Mouse (Mus musculus): Measurements from ENCODE around the gene Fxyd1.

The Fxyd1 gene

DNA sequence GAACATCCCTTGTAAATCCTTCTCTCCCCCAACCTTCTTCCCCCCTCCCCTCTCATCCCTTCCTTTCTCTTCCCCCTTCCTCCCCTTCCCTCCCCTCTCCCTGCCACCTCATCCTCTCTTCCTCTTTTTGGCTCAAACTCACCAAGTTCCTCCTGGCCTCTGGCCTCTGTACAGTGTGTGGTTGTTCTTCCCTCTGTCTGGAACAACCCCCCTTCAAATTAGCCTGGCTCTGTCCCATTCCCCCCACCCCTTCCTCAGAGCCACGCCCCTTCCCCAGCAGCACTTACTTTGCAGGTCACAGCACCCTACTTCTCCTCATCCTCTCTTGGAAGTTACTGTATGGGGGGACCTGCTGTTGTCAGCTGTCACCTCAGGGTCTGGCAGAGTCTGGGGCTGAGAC is 48.8 kb downstream of the Fxyd1 start:
- no peak for DNase-seq

DNA sequence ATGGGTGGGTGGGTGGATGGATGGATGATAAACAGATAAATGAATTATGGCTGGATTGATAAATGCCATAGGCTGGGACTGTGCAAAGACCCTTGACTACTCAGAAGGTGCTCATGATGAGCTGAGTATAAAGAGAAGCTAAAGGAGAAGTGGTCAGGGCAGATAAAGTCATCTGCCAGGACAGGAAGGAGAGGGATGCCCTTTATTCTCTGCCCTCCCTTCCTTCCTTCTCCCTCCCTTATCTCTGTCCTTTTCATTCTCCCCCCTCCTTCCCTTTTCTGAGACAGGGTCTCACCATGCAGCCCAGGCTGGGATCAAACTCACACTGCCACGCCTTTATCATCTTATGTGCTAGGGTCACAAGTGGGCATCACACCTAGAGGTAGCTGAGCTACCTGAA is 49.2 kb downstream of the Fxyd1 start:
- no peak for DNase-seq

DNA sequence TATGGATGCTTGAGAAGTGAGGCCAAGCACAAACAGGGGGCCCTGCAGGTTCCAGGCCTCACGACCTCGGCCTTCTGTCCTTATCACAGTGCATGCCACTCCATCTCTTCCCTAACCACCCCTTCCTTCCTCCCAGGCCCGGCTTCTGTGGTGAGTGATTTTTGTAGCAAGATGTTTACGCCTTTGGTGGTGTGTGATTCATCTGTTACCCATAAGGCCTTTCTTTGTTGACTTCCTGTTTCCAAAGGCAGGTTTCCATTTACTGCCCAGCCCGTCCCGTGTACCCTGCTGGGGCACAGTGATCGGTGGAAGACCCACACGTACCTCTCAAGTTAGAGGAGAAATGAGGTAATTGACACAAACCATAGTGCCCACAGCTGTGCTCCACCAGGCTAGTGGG is 54.3 kb downstream of the Fxyd1 start:
- no peak for DNase-seq

All from cerebellum, adult 9-11 months (tissue).